In the genomic region with DNA sequence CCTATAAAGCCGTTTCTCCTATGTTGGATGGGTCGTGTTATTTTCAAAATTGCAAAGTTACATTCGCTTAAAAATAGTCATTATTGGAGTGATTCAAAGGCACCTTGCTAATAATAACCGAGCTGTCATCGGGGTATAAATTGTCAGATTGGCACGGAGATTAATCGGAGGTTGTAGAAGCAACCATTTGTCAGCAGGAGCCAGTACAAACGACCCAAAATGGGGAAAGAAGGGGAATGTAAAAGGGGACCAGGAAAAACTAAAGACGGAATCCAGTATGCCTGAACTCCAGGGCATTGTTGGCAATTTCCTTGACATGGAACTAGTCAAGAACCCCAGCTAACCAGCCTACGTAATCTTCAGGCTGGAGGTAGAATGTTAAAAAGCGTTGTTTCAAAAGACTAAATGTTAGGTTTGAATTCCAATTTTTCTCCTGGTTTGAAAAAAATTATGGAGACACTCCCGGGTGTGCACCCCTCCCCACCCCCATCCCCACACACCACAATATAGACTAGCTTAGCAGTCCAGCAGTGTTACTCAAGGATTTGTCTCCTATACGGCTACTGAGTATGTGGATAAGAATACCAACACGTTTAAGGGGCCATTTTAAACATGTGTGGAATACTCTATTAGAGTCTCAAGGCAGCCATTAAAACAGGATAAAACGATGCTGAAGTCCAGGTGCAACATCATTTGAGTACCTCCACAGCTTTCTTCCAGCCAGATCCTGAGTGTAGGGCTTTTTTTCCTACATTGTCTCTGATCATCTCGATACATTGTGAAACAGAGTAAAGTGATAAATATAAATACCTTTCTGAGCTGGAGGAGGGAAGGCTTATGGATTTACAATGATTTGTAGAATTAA, we compare ENCODE assay signal across 19 mouse cellular contexts. TPM values are rescaled to one million over a fixed set of nuclear protein-coding genes. Genes with fewer than 3 reads are reported as not detected.
DNase-seq lines count a peak whose midpoint lies in the region; ATAC-seq and TF ChIP-seq lines count a peak whose summit lies in the region.
"Had no signal": no experiment of that assay in that cellular context is flagged by ENCODE, and none has a peak within 500 bp of the region (broad histone marks: within the 10 kb centered on the region; RNA-seq: fewer than 3 reads in every experiment).

No protein-coding gene starts in this region.

- no peak overlapping the region for H3K4me3 ChIP-seq in forebrain, embryonic 11.5 days (ENCODE audit: low read depth, low read length)
- H3K4me3 ChIP-seq in forebrain, embryonic 10.5 days = no peak overlapping the region
- peak overlapping the region; percentile 51 for H3K4me3 ChIP-seq in forebrain, embryonic 14.5 days (ENCODE audit: low read depth, low read length)
- peak overlapping the region; percentile 49 for H3K4me3 ChIP-seq in hindbrain, postnatal 0 days (ENCODE audit: low read length)
- peak overlapping the region; percentile 46 for H3K4me3 ChIP-seq in neural tube, embryonic 14.5 days (ENCODE audit: low read depth, low read length)
- H3K4me3 ChIP-seq: myocyte had no signal

- H3K27me3 ChIP-seq in forebrain, embryonic 11.5 days (ENCODE audit: control insufficient read depth, insufficient read depth, low read length) = peaks cover 56% of the 10 kb centered on the region
- peaks cover 88% of the 10 kb centered on the region for H3K27me3 ChIP-seq in forebrain, embryonic 10.5 days (ENCODE audit: poor library complexity, severe bottlenecking)
- H3K27me3 ChIP-seq in forebrain, embryonic 14.5 days (replicated peaks; ENCODE audit: control insufficient read depth, insufficient read depth, low read length) = peaks cover 41% of the 10 kb centered on the region
- peaks cover 41% of the 10 kb centered on the region for H3K27me3 ChIP-seq in hindbrain, postnatal 0 days (ENCODE audit: insufficient read depth, low read length)
- H3K27me3 ChIP-seq in neural tube, embryonic 14.5 days (ENCODE audit: control insufficient read depth, insufficient read depth, low read length) = peaks cover 15% of the 10 kb centered on the region

- H3K4me1 ChIP-seq in forebrain, embryonic 11.5 days (replicated peaks; ENCODE audit: control insufficient read depth, insufficient read depth, low read length) = peaks cover 29% of the 10 kb centered on the region
- peaks cover 36% of the 10 kb centered on the region for H3K4me1 ChIP-seq in forebrain, embryonic 10.5 days
- peaks cover 12% of the 10 kb centered on the region; the same call in 1 of the 2 replicates for H3K4me1 ChIP-seq in forebrain, embryonic 14.5 days (ENCODE audit: control insufficient read depth, insufficient read depth, low read length)
- peaks cover 9% of the 10 kb centered on the region; the same call in 1 of the 2 replicates for H3K4me1 ChIP-seq in hindbrain, postnatal 0 days (ENCODE audit: insufficient read depth, low read length)
- peaks cover 14% of the 10 kb centered on the region for H3K4me1 ChIP-seq in neural tube, embryonic 14.5 days (ENCODE audit: control insufficient read depth, insufficient read depth, low read length)

- H3K36me3 ChIP-seq in forebrain, embryonic 11.5 days (ENCODE audit: control insufficient read depth, insufficient read depth, low read length) = no peaks in the 10 kb centered on the region
- no peaks in the 10 kb centered on the region for H3K36me3 ChIP-seq in forebrain, embryonic 10.5 days (replicated peaks)
- peaks cover 2% of the 10 kb centered on the region; the same call in 1 of the 2 replicates for H3K36me3 ChIP-seq in forebrain, embryonic 14.5 days (ENCODE audit: control insufficient read depth, insufficient read depth, low read length)
- H3K36me3 ChIP-seq in hindbrain, postnatal 0 days (ENCODE audit: insufficient read depth, low read length) = no peaks in the 10 kb centered on the region
- no peaks in the 10 kb centered on the region for H3K36me3 ChIP-seq in neural tube, embryonic 14.5 days (ENCODE audit: control insufficient read depth, insufficient read depth, low read length)

- no peak for DNase-seq in forebrain, embryonic 11.5 days (ENCODE audit: low spot score)
- no peak for DNase-seq in forebrain, embryonic 10.5 days (ENCODE audit: extremely low spot score, low spot score)
- DNase-seq in forebrain, embryonic 14.5 days (ENCODE audit: low spot score) = no peak
- peak; percentile 24 for DNase-seq in hindbrain, postnatal 0 days (ENCODE audit: low spot score)
- no peak for DNase-seq in spleen, postnatal 14 days (ENCODE audit: low spot score in 2 of 2)
- no peak for DNase-seq in lung, postnatal 25 days (ENCODE audit: low spot score)
- no peak for DNase-seq in layer of hippocampus, postnatal 36 days
- DNase-seq: adrenal gland, postnatal 25 days; gastrocnemius, postnatal 14 days; heart, postnatal 36 days; kidney, postnatal 10 days; lung, adult 2 months; thymus, postnatal 25 days had no signal

- no peak overlapping the region for H3K9ac ChIP-seq in forebrain, embryonic 11.5 days (ENCODE audit: low read length)
- H3K9ac ChIP-seq in forebrain, embryonic 14.5 days (ENCODE audit: low read length) = peak overlapping the region; percentile 89
- peak overlapping the region; percentile 61 for H3K9ac ChIP-seq in hindbrain, postnatal 0 days (replicated peaks; ENCODE audit: low read length)
- H3K9ac ChIP-seq in neural tube, embryonic 14.5 days (replicated peaks; ENCODE audit: low read depth, low read length) = peak overlapping the region; percentile 81

- peak overlapping the region; percentile 15 for H3K4me2 ChIP-seq in forebrain, embryonic 11.5 days (ENCODE audit: low read depth, low read length, severe bottlenecking)
- peak overlapping the region; percentile 78 for H3K4me2 ChIP-seq in forebrain, embryonic 14.5 days (ENCODE audit: low read length)
- H3K4me2 ChIP-seq in hindbrain, postnatal 0 days (ENCODE audit: low read depth, low read length) = peak overlapping the region; percentile 80
- H3K4me2 ChIP-seq in neural tube, embryonic 14.5 days (ENCODE audit: low read depth, low read length) = peak overlapping the region; percentile 67
- H3K4me2 ChIP-seq: heart, embryonic 11.5 days had no signal

- WGBS in forebrain, embryonic 11.5 days = 5% methylated on average over 16 of the region's 16 CpGs
- WGBS in forebrain, embryonic 10.5 days = 7% methylated on average over 16 of the region's 16 CpGs
- 5% methylated on average over 16 of the region's 16 CpGs for WGBS in forebrain, embryonic 14.5 days
- 10% methylated on average over 16 of the region's 16 CpGs for WGBS in hindbrain, postnatal 0 days
- 6% methylated on average over 16 of the region's 16 CpGs for WGBS in neural tube, embryonic 14.5 days

- no peak overlapping the region; the same call in 1 of the 2 replicates for H3K27ac ChIP-seq in forebrain, embryonic 11.5 days (ENCODE audit: low read depth, low read length)
- H3K27ac ChIP-seq in forebrain, embryonic 10.5 days = no peak overlapping the region
- H3K27ac ChIP-seq in forebrain, embryonic 14.5 days (ENCODE audit: low read depth, low read length) = peak overlapping the region; percentile 98
- H3K27ac ChIP-seq in hindbrain, postnatal 0 days = peak overlapping the region; percentile 81
- H3K27ac ChIP-seq in neural tube, embryonic 14.5 days (ENCODE audit: low read depth, low read length) = peak overlapping the region; percentile 78

- no peak for ATAC-seq in forebrain, embryonic 11.5 days (replicated peaks; ENCODE audit: low FRiP score)
- no peak for ATAC-seq in forebrain, embryonic 14.5 days
- no peak for ATAC-seq in hindbrain, postnatal 0 days
- no peak for ATAC-seq in neural tube, embryonic 14.5 days (ENCODE audit: low read depth)
- ATAC-seq: activated CD4-positive, CD25-positive, alpha-beta regulatory T cell, adult 4 months; intestine, postnatal 0 days had no signal

- TF ChIP-seq CTCF in hindbrain, postnatal 0 days (IDR thresholded peaks at IDR 0.05; ENCODE audit: low read depth) = no peak

- H3K9me3 ChIP-seq in forebrain, embryonic 11.5 days (ENCODE audit: control insufficient read depth, low read length) = no peaks in the 10 kb centered on the region
- H3K9me3 ChIP-seq in forebrain, embryonic 10.5 days = no peaks in the 10 kb centered on the region
- H3K9me3 ChIP-seq in forebrain, embryonic 14.5 days (replicated peaks; ENCODE audit: control insufficient read depth, low read length) = no peaks in the 10 kb centered on the region
- H3K9me3 ChIP-seq in hindbrain, postnatal 0 days (ENCODE audit: low read length) = no peaks in the 10 kb centered on the region
- no peaks in the 10 kb centered on the region for H3K9me3 ChIP-seq in neural tube, embryonic 14.5 days (ENCODE audit: control insufficient read depth, low read length)

RNA-seq across cellular contexts. Expression of gene Gad2, which starts 3.3 kb away (rescaled TPM):
- 29.6 and 29.9 TPM in 2 replicates for polyA plus RNA-seq in forebrain, embryonic 11.5 days (2014; fragmentation: Nextera tagmentation; extraction: Ambion mirVana)
- polyA plus RNA-seq in forebrain, embryonic 10.5 days (2016; fragmentation: Nextera tagmentation; extraction: Ambion mirVana) = 4.8 and 7.0 TPM in 2 replicates
- 38.7 and 43.1 TPM in 2 replicates for polyA plus RNA-seq in forebrain, embryonic 14.5 days (2014; fragmentation: Nextera tagmentation; extraction: Ambion mirVana)
- 34.9 and 40.0 TPM in 2 replicates for total RNA-seq in hindbrain, postnatal 0 days (2014; rRNA removed)
- 46.1 and 48.3 TPM in 2 replicates for polyA plus RNA-seq in hindbrain, postnatal 0 days (2015; fragmentation: Nextera tagmentation; extraction: Ambion mirVana)
- 31.0 and 38.5 TPM in 2 replicates for polyA plus RNA-seq in neural tube, embryonic 14.5 days (2014; fragmentation: Nextera tagmentation; extraction: Ambion mirVana)
- total RNA-seq in layer of hippocampus, postnatal 36 days (2021) = 10 to 100 TPM; 88.4 to 92.7 TPM
- total RNA-seq: adrenal gland, postnatal 25 days; gastrocnemius, postnatal 14 days; heart, postnatal 36 days had no signal
- polyA plus RNA-seq: activated CD4-positive, CD25-positive, alpha-beta regulatory T cell, adult 4 months; intestine, postnatal 0 days; liver, adult 2 months; lung, adult 2 months; myocyte had no signal

Comparison
In these comparisons a context has a peak if more than half of its experiments do, and no peak if none do; other contexts are left out.
1. H3K27ac ChIP-seq: peak in forebrain, embryonic 14.5 days (single experiment), hindbrain, postnatal 0 days (single experiment) and neural tube, embryonic 14.5 days (single experiment); none in forebrain, embryonic 11.5 days (single experiment) and forebrain, embryonic 10.5 days (single experiment).
2. H3K4me3 ChIP-seq: peak in forebrain, embryonic 14.5 days (single experiment), hindbrain, postnatal 0 days (single experiment) and neural tube, embryonic 14.5 days (single experiment); none in forebrain, embryonic 11.5 days (single experiment) and forebrain, embryonic 10.5 days (single experiment).
3. H3K4me2 ChIP-seq: peak in every context shown above with its lines; median percentile 80 in hindbrain, postnatal 0 days; 78 in forebrain, embryonic 14.5 days; 67 in neural tube, embryonic 14.5 days; 15 in forebrain, embryonic 11.5 days.